Mouse (Mus musculus) testis, postnatal 10 days (tissue): ENCODE measurements around the gene Ccdc125.

Experiments used
- DNase-seq: peaks from one replicate; pipeline ENCODE4 v3.0.0; 2021; ENCODE audit warnings: low spot score

Ccdc125 gene

GRCm38 (mm10) chr13:100669291-100670022, at the start of gene Ccdc125:
Ccdc125 (plus strand) TSS chr13:100669717.
- peak; percentile 59 for DNase-seq

DNA sequence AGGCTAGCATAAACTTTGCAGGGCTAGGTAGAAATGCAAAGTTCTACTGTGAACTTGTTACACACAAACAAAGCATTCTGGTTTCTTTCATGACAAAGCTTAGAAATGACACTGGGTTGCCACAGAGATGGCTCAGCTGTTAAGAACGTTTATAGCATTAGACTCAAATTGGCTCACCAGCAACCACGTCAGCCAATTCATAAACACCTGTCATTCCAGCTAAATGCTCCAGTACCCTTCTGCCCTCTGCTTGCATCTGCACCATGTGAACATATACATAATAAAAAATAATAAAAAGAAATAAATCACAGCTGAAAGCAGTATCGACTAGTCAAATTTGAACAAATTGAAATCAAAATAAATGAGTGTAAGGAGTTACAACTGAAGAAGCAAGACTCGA, 47.3 kb upstream of the Ccdc125 start:
- no peak for DNase-seq

DNA sequence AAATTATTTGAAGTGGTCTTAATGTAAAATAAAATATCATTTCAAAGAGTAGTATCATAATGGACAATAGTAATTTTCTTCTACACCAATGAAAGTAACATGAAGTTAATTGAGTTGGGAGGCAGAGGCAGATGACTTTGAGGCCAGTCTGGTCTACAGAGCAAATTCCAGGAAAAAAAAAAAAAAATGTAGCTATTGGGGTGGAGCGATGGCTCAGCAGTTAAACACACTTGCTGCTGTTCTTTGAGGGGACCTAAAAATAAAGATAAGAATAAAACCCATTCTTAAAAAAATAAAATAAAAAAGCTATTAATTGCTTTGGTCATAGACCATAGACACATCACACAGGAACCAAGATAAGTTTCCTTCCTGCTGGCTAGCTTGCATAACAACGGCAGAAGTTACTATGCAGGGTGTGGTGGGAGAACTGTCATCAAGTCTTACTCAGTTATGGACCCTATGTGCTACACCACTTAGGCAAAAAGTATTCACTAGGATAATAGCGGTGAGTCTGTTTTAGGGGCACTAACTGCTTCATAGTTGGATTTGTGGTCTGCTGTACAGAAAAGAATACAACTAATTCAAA, 35.3 kb upstream of the Ccdc125 start:
- no peak for DNase-seq

DNA sequence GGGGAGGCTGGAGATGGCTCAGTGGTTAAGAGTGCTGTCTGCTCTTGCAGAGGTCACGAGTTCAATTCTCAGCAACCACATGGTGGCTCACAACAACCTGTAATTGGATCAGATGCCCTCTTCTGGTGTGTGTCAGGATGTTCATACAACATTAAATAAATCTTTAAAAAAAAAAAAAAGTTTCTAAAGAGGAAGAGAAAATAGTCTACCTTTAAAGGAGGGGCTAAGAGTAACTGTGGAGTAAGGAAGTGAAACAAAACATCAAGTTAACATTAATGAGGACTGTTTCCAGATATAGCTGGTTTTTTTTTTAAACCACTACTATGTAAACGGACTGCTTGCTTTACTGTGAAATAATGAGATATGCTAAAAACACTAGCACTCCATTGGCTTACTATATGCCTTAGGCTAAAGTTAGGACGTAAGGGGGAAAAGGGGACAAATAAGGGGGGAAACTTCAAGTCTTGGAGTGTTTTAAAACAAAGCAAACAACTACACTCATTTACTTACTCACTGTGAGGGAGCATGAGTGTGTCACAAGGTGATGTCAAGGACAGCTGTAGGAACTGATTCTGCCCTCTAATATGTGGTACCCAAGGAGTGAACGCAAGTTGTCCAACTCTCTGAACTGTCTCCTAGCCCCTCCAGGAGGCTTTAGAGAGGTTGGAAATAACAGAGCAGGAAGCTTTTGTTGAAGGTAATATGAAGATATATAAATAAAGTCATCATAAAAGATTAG, 26.9 kb upstream of the Ccdc125 start:
- DNase-seq = no peak

- no peak for DNase-seq
Measured at GRCm38 (mm10) chr13:100648223-100648622, 21.3 kb upstream of the Ccdc125 start.

GRCm38 (mm10) chr13:100650550-100651438, 18.7 kb upstream of the Ccdc125 start, which contains the start of the genes Ak6 and Rad17:
Ak6 (plus strand) TSS chr13:100650979.
Rad17 (minus strand) TSS chr13:100651051.
- DNase-seq = peak; percentile 98

GRCm38 (mm10) chr13:100651439-100652186, 17.9 kb upstream of the Ccdc125 start, which contains the start of gene Taf9:
Taf9 (plus strand) TSS chr13:100651579.
- no peak for DNase-seq

DNA sequence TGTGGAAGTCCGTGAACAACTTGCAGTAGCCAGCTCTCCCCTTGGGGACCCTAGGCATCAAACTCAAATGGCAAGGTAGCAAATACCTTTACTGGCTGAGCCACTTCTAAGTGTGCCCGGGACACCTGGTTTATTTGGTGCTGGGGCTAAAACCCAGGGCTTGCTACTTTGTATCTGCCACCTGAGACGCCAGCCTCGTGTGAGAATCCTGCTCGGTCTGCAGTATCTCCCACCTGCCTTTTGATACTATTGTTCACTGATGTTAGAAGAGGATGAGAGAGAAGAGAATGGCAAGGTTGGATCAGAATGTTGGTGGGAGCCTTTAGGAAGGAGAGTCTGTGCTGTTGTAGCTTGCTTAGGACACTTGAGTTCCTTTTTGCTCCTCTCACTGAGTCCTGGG, 11.4 kb upstream of the Ccdc125 start:
- DNase-seq = no peak

GRCm38 (mm10) chr13:100659864-100660456, 9.6 kb upstream of the Ccdc125 start:
- peak; percentile 79 for DNase-seq

GRCm38 (mm10) chr13:100670181-100670741, 744 bp downstream of the Ccdc125 start:
- no peak for DNase-seq

DNA sequence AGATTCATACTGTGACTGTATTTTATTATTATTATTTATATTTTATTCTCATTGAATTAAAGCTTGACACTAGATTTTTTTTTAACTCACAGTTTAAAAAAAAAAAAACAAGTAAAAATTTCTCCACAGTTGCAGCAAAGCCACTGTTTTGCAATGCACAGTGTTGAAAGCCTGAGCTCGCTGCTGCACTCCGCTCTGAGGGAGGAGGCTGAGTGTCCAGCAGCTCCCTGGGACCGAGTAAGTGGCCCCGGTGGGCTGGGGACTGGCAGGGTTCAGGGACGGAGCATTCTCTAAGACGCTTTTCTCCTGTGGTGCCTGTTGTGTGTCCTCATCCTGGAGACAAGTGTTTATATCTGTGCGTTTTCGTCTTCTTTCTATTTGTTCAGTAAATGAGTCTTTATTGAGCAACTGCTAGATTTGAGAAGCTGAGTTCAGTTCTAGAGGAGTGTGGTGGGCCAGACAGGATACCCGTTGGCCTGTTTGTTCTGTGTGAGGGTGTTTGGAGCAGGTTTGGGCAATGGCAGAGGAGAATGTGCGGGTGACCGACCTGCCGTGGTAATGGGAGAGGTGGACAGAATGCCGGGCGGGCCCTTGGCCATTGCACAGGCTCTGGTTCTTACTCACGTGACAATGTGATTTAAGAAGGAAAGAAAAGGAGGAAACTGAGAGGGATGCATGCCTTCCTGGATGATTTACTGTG, 6.6 kb downstream of the Ccdc125 start:
- DNase-seq = no peak

GRCm38 (mm10) chr13:100681615-100682014, 12.1 kb downstream of the Ccdc125 start:
- DNase-seq = no peak

DNA sequence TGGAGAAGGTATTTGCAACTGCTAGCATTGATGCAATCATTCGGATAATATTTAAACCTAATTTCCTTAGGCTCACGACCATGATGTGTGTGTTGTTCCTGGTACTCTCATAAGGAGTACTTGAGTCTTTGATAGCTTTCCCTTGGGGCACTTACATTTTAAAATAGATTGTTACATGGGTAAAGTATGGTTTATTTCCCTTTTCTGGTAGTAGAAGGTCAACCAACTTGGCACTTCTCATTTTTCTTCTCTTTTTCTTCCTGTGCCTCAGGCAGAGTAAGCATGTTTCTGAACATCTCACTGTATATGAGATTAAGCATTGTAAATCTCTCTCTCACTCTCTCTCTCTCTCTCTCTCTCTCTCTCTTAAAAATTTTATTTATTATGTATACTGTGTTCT, 13.3 kb downstream of the Ccdc125 start:
- DNase-seq = no peak

- DNase-seq = no peak
Measured at GRCm38 (mm10) chr13:100684355-100684754, 14.8 kb downstream of the Ccdc125 start.

- no peak for DNase-seq
Measured at GRCm38 (mm10) chr13:100687513-100687912, 18.0 kb downstream of the Ccdc125 start.

DNA sequence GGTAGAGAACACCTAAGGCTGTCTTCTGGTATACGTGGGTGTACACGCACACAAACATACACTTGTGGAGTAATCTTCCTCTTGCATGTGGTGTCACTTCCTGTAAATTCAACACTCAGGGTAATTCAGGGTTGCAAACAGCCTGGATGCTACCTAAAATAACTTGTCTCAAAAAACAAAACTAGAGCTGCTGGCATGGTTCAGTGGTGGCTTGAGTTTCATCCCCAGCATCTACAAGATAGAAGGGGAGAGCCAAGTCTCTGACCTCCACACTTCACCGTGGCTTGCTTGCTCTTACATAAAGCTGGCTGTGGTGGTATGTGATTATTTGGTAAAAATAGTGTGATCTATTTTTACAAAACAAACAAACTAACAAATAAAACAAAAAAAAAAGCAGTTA, 28.0 kb downstream of the Ccdc125 start:
- no peak for DNase-seq

DNA sequence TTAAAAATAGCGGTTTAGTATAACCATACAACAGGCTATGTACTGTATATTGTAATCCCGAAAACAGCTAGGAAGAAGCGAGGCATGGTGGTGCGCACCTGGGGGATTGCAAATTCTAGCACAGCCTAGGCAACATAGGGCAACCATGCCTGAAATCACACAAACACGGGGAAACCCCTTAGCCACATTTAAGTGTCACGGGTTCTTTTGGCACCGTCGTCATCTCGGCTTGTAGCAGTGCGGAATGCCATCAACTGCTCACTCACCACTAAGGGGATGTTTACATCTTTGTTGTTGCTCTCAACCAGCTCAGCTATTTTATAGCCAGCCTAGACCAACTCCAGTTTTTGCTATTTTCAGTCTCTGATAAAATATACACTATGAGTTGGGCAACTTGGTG, 29.3 kb downstream of the Ccdc125 start:
- no peak for DNase-seq

DNA sequence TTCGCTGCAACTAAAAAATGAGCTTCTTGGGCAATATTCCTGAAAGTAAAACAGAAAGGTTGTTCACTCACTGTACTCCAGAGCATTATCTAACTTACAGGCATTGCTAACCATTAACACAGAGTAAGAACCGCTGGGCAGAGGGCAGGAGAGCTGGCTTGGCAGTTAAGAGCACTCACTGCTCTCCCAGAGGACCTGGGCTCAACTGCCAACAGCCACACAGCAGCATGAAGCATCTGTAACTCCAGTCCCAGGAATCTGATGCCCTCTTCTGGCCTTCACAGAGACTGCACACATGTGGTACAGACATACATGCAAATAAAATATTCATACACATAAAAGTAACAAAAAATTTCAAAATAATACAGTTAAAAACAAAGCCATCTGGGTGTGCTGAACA, 34.0 kb downstream of the Ccdc125 start:
- no peak for DNase-seq

DNA sequence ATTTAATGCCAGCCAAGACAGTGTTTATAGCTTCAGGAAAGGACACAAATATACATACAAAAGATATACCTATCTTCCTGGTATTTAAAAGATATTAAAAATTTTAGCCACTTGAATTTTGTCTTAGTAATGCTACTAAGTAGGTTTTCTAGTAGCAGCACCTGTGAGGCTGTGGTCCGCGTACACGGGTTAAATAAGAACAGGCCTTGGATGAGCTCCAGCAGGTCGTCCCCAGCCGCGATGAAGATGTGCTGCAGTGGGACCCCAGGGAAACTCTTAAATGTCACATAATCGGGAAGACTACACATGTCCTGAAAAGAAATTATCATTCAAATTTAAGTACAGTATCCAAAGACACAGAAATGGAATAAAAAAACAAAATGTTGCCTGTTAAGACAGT, 36.7 kb downstream of the Ccdc125 start:
- no peak for DNase-seq

DNA sequence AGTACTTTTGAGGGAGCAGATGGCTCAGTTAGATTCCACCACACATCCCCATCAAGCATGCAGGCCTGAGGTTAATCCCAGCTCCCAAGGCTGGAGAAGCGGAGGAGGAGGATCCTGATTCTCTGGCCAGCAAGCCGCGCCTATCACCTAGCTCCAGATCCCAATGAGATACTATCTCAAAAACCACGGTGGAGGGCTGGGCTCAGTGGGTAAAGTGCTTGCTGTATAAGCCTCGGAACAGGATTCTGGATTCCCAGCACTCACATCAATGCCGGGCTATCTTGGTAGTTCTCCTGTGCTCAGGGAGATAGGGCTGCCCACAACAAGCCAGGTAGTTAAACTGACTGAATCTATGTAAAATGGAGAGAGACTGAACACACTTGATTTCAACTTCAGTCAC, 46.0 kb downstream of the Ccdc125 start:
- no peak for DNase-seq
